Mouse (Mus musculus) kidney, embryonic 15.5 days (tissue): ENCODE measurements at regions not wholly inside any gene's neighbourhood (a gene's known extent, or its start where the extent isn't known, plus 50 kb on each side); places are given as distances from the start of the nearest gene placed in this dataset.

Source experiments
- ATAC-seq: fragments of 200-750 bp; cut with Nextera tagmentation; replicated peaks from 2 replicates; pipeline ENCODE4 v1.8.0; 2017; ENCODE audit warnings: moderate TSS enrichment; ENCODE audit not compliant: low FRiP score
- H3K27ac ChIP-seq: fragments of 300-500 bp; sonication (generic); 2 replicates; pipeline ENCODE4 v1.5.1; 2015; ENCODE audit warnings: mild to moderate bottlenecking, inconsistent platforms
- H3K27me3 ChIP-seq: fragments of 300-500 bp; sonication (generic); 2 replicates; pipeline ENCODE4 v1.6.1; 2015; ENCODE audit warnings: inconsistent platforms
- H3K36me3 ChIP-seq: fragments of 300-500 bp; sonication (generic); 2 replicates; pipeline ENCODE4 v1.6.1; 2015; ENCODE audit warnings: inconsistent platforms
- H3K4me1 ChIP-seq: fragments of 300-500 bp; sonication (generic); 2 replicates; pipeline ENCODE4 v1.6.1; 2015; ENCODE audit warnings: inconsistent platforms
- H3K4me2 ChIP-seq: fragments of 300-500 bp; sonication (generic); 2 replicates; pipeline ENCODE4 v1.6.1; 2015; ENCODE audit warnings: moderate library complexity, mild to moderate bottlenecking, inconsistent platforms
- H3K4me3 ChIP-seq: fragments of 300-500 bp; sonication (generic); replicated peaks from 2 replicates; pipeline ENCODE4 v1.5.1; 2015; ENCODE audit warnings: mild to moderate bottlenecking, inconsistent platforms
- H3K9ac ChIP-seq: fragments of 300-500 bp; sonication (generic); 2 replicates; pipeline ENCODE4 v1.6.1; 2015; ENCODE audit warnings: mild to moderate bottlenecking, inconsistent platforms
- H3K9me3 ChIP-seq: fragments of 300-500 bp; sonication (generic); replicated peaks from 2 replicates; pipeline ENCODE4 v1.6.1; 2016; ENCODE audit warnings: inconsistent platforms
- WGBS: fragments of 180-500 bp; shearing (Covaris S2); methylation state at CpG from one replicate; pipeline ENCODE4 v1.1.7; 2015; ENCODE audit warnings: mixed read lengths; 5-methylcytosine and 5-hydroxymethylcytosine counted together

- Histone ChIP-seq H3K4me1 (no peaks in the 10 kb centered on the region), H3K9ac (no peak overlapping the region), H3K36me3 (no peaks in the 10 kb centered on the region), H3K4me2 (no peak overlapping the region), H3K9me3 (no peaks in the 10 kb centered on the region), H3K4me3 (no peak overlapping the region), H3K27ac (no peak overlapping the region), H3K27me3 (no peaks in the 10 kb centered on the region)
- ATAC-seq: no peak
- 90% methylated on average over 2 of the region's 2 CpGs for WGBS
Measured at GRCm38 (mm10) chr12:16477572-16477971, 133.2 kb downstream of the Lpin1 start.

GRCm38 (mm10) chr12:16474361-16475080, 136.2 kb downstream of the Lpin1 start:
- Histone ChIP-seq H3K4me2 (no peak overlapping the region), H3K27me3 (no peaks in the 10 kb centered on the region), H3K36me3 (no peaks in the 10 kb centered on the region), H3K9ac (no peak overlapping the region), H3K4me1 (no peaks in the 10 kb centered on the region), H3K4me3 (no peak overlapping the region), H3K27ac (no peak overlapping the region), H3K9me3 (no peaks in the 10 kb centered on the region)
- WGBS: 84% methylated on average over 4 of the region's 4 CpGs
- ATAC-seq: no peak

GRCm38 (mm10) chr12:16457419-16457818, 153.3 kb downstream of the Lpin1 start:
- WGBS: 88% methylated on average over 6 of the region's 6 CpGs
- no peaks in the 10 kb centered on the region for H3K4me1 ChIP-seq
- ATAC-seq: no peak

GRCm38 (mm10) chr12:16450771-16451435, 159.9 kb downstream of the Lpin1 start:
- no peaks in the 10 kb centered on the region for H3K4me1 ChIP-seq
- no peak for ATAC-seq
- H3K9ac ChIP-seq: no peak overlapping the region
- H3K27ac ChIP-seq: no peak overlapping the region
- no peak overlapping the region for H3K4me3 ChIP-seq
- WGBS: 68% methylated on average over 3 of the region's 3 CpGs
- H3K9me3 ChIP-seq: no peaks in the 10 kb centered on the region
- H3K36me3 ChIP-seq: no peaks in the 10 kb centered on the region
- H3K27me3 ChIP-seq: no peaks in the 10 kb centered on the region
- H3K4me2 ChIP-seq: no peak overlapping the region

More at GRCm38 (mm10) chr12:16457419-16457818, 153.3 kb downstream of the Lpin1 start:
- no peak overlapping the region for H3K4me2 ChIP-seq
- H3K9me3 ChIP-seq: no peaks in the 10 kb centered on the region
- no peaks in the 10 kb centered on the region for H3K27me3 ChIP-seq
- no peak overlapping the region for H3K27ac ChIP-seq
- H3K4me3 ChIP-seq: no peak overlapping the region
- no peak overlapping the region for H3K9ac ChIP-seq
- no peaks in the 10 kb centered on the region for H3K36me3 ChIP-seq

- 54% methylated on average over 5 of the region's 5 CpGs for WGBS
- no peak for ATAC-seq
- H3K9me3 ChIP-seq: no peaks in the 10 kb centered on the region
- no peak overlapping the region for H3K4me3 ChIP-seq
- H3K27me3 ChIP-seq: no peaks in the 10 kb centered on the region
- H3K36me3 ChIP-seq: no peaks in the 10 kb centered on the region
- no peak overlapping the region for H3K9ac ChIP-seq
- no peak overlapping the region for H3K27ac ChIP-seq
- H3K4me2 ChIP-seq: no peak overlapping the region
- H3K4me1 ChIP-seq: no peaks in the 10 kb centered on the region
Measured at GRCm38 (mm10) chr12:16438717-16439116, 172.0 kb downstream of the Lpin1 start.

GRCm38 (mm10) chr12:16436961-16437360, 173.8 kb downstream of the Lpin1 start:
- Histone ChIP-seq H3K4me1 (no peaks in the 10 kb centered on the region), H3K4me2 (no peak overlapping the region), H3K27me3 (no peaks in the 10 kb centered on the region), H3K4me3 (no peak overlapping the region), H3K9me3 (no peaks in the 10 kb centered on the region), H3K27ac (no peak overlapping the region), H3K9ac (no peak overlapping the region), H3K36me3 (no peaks in the 10 kb centered on the region)
- no peak for ATAC-seq
- WGBS: 94% methylated on average over 1 of the region's 1 CpGs

- H3K4me1 ChIP-seq: no peaks in the 10 kb centered on the region
- no peak for ATAC-seq
- 88% methylated on average over 1 of the region's 1 CpGs for WGBS
- no peaks in the 10 kb centered on the region for H3K36me3 ChIP-seq
- H3K27ac ChIP-seq: no peak overlapping the region
- H3K4me3 ChIP-seq: no peak overlapping the region
- H3K9me3 ChIP-seq: no peaks in the 10 kb centered on the region
- no peak overlapping the region for H3K4me2 ChIP-seq
- H3K9ac ChIP-seq: no peak overlapping the region
- no peaks in the 10 kb centered on the region for H3K27me3 ChIP-seq
Measured at GRCm38 (mm10) chr12:16436255-16436654, 174.5 kb downstream of the Lpin1 start.

- 80% methylated on average over 1 of the region's 1 CpGs for WGBS
- no peaks in the 10 kb centered on the region for H3K9me3 ChIP-seq
Measured at GRCm38 (mm10) chr12:16434739-16435138, 176.0 kb downstream of the Lpin1 start.

GRCm38 (mm10) chr12:16434225-16434624, 176.5 kb downstream of the Lpin1 start:
- no peaks in the 10 kb centered on the region for H3K9me3 ChIP-seq
- no peak overlapping the region for H3K4me3 ChIP-seq
- H3K27me3 ChIP-seq: no peaks in the 10 kb centered on the region
- no peaks in the 10 kb centered on the region for H3K36me3 ChIP-seq
- ATAC-seq: no peak
- no peak overlapping the region for H3K27ac ChIP-seq
- H3K4me1 ChIP-seq: no peaks in the 10 kb centered on the region
- WGBS: 23% methylated on average over 1 of the region's 1 CpGs
- H3K4me2 ChIP-seq: no peak overlapping the region
- no peak overlapping the region for H3K9ac ChIP-seq

More at GRCm38 (mm10) chr12:16434739-16435138, 176.0 kb downstream of the Lpin1 start:
- Histone ChIP-seq H3K4me1 (no peaks in the 10 kb centered on the region), H3K27me3 (no peaks in the 10 kb centered on the region), H3K4me3 (no peak overlapping the region), H3K4me2 (no peak overlapping the region), H3K36me3 (no peaks in the 10 kb centered on the region), H3K9ac (no peak overlapping the region), H3K27ac (no peak overlapping the region)
- ATAC-seq: no peak

- 82% methylated on average over 5 of the region's 5 CpGs for WGBS
- Histone ChIP-seq H3K9me3 (no peaks in the 10 kb centered on the region), H3K4me2 (no peak overlapping the region), H3K27me3 (no peaks in the 10 kb centered on the region), H3K4me1 (no peaks in the 10 kb centered on the region), H3K9ac (no peak overlapping the region), H3K4me3 (no peak overlapping the region), H3K27ac (no peak overlapping the region), H3K36me3 (no peaks in the 10 kb centered on the region)
- no peak for ATAC-seq
Measured at GRCm38 (mm10) chr12:16425980-16426379, 184.8 kb downstream of the Lpin1 start.

- WGBS: 97% methylated on average over 4 of the region's 4 CpGs
- no peaks in the 10 kb centered on the region for H3K9me3 ChIP-seq
- no peak overlapping the region for H3K9ac ChIP-seq
- H3K36me3 ChIP-seq: no peaks in the 10 kb centered on the region
- no peaks in the 10 kb centered on the region for H3K27me3 ChIP-seq
- H3K27ac ChIP-seq: no peak overlapping the region
- no peak overlapping the region for H3K4me3 ChIP-seq
- no peaks in the 10 kb centered on the region for H3K4me1 ChIP-seq
- H3K4me2 ChIP-seq: no peak overlapping the region
- no peak for ATAC-seq
Measured at GRCm38 (mm10) chr12:16424526-16424925, 186.2 kb downstream of the Lpin1 start.

GRCm38 (mm10) chr12:16395720-16396119, 215.0 kb downstream of the Lpin1 start:
- no peak overlapping the region for H3K4me2 ChIP-seq

More at GRCm38 (mm10) chr12:16395720-16396119, 215.0 kb downstream of the Lpin1 start:
- ATAC-seq: no peak
- no peaks in the 10 kb centered on the region for H3K27me3 ChIP-seq
- no peaks in the 10 kb centered on the region for H3K9me3 ChIP-seq
- H3K27ac ChIP-seq: no peak overlapping the region
- H3K4me3 ChIP-seq: no peak overlapping the region
- H3K36me3 ChIP-seq: no peaks in the 10 kb centered on the region
- H3K9ac ChIP-seq: no peak overlapping the region
- WGBS: 86% methylated on average over 2 of the region's 2 CpGs
- H3K4me1 ChIP-seq: no peaks in the 10 kb centered on the region
